Mouse (Mus musculus): ENCODE results near the gene Kif26b.

GRCm38 (mm10) chr1:178552278-178552897 is 23.5 kb downstream of the Kif26b start:
- TF ChIP-seq POLR2A (IDR thresholded peaks at IDR 0.05; ENCODE audit: borderline replicate concordance, control insufficient read depth, low read depth, low read length), result no peak
- no peak for TF ChIP-seq CTCF (IDR thresholded peaks at IDR 0.05; ENCODE audit: control insufficient read depth, insufficient read depth, low read length)
